Mouse (Mus musculus) midbrain, embryonic 15.5 days (tissue): ENCODE data around the gene Ostn. TPM values are rescaled to one million over a fixed set of nuclear protein-coding genes. Genes with fewer than 3 reads are reported as not detected.
A peak's percentile ranks its signal among the peaks of the same experiment; 100 is the strongest.

ENCODE experiments used
- ATAC-seq: fragments of 200-750 bp; cut with Nextera tagmentation; replicated peaks from 2 replicates; pipeline ENCODE4 v1.8.0; 2017; ENCODE audit warnings: moderate TSS enrichment
- H3K27ac ChIP-seq: fragments of 300-500 bp; sonication (generic); 2 replicates; pipeline ENCODE4 v1.5.1; 2015; ENCODE audit warnings: mild to moderate bottlenecking, inconsistent platforms
- H3K27me3 ChIP-seq: fragments of 300-500 bp; sonication (generic); replicated peaks from 2 replicates; pipeline ENCODE4 v1.6.1; 2015; ENCODE audit warnings: inconsistent platforms
- H3K36me3 ChIP-seq: fragments of 300-500 bp; sonication (generic); replicated peaks from 2 replicates; pipeline ENCODE4 v1.6.1; 2015; ENCODE audit warnings: inconsistent platforms
- H3K4me1 ChIP-seq: fragments of 300-500 bp; sonication (generic); 2 replicates; pipeline ENCODE4 v1.6.1; 2015; ENCODE audit warnings: inconsistent platforms
- H3K4me2 ChIP-seq: fragments of 300-500 bp; sonication (generic); 2 replicates; pipeline ENCODE4 v1.6.1; 2015; ENCODE audit warnings: inconsistent platforms, mild to moderate bottlenecking, moderate library complexity
- H3K4me3 ChIP-seq: fragments of 300-500 bp; sonication (generic); 2 replicates; pipeline ENCODE4 v1.5.1; 2015; ENCODE audit warnings: mild to moderate bottlenecking, inconsistent platforms
- H3K9ac ChIP-seq: fragments of 300-500 bp; sonication (generic); 2 replicates; pipeline ENCODE4 v1.6.1; 2015; ENCODE audit warnings: mild to moderate bottlenecking, inconsistent platforms
- H3K9me3 ChIP-seq: fragments of 300-500 bp; sonication (generic); 2 replicates; pipeline ENCODE4 v1.6.1; 2016; ENCODE audit warnings: inconsistent platforms
- WGBS: fragments of 180-500 bp; shearing (Covaris S2); methylation state at CpG from one replicate; pipeline ENCODE4 v1.1.7; 2015; ENCODE audit warnings: mixed read lengths; 5-methylcytosine and 5-hydroxymethylcytosine counted together
- polyA plus RNA-seq: library from polyadenylated mRNA; unstranded; fragments of >200 nt; fragmentation: Nextera tagmentation; extraction: Ambion mirVana; gene quantifications from 2 replicates; pipeline ENCODE4 v1.2.1, GENCODE M21; 2015

The Ostn gene
- polyA plus RNA-seq, 1 experiment from 2014 or later, result not detected

- H3K36me3 ChIP-seq, result no peaks in the 10 kb centered on the region
- 96% methylated on average over 1 of the region's 1 CpGs for WGBS
- no peaks in the 10 kb centered on the region for H3K27me3 ChIP-seq
- H3K9ac ChIP-seq, result no peak overlapping the region
- no peak overlapping the region for H3K4me3 ChIP-seq
- H3K9me3 ChIP-seq, result no peaks in the 10 kb centered on the region
- H3K4me1 ChIP-seq, result no peaks in the 10 kb centered on the region
- no peak overlapping the region for H3K27ac ChIP-seq
- H3K4me2 ChIP-seq, result no peak overlapping the region
- ATAC-seq, result no peak
Observed at GRCm38 (mm10) chr16:27360059-27360458, 52.8 kb downstream of the Ostn start.

GRCm38 (mm10) chr16:27370191-27370590, 62.9 kb downstream of the Ostn start, which contains the start of gene Uts2b:
Gene Uts2b, minus strand, starts transcription at chr16:27370239.
- Histone ChIP-seq H3K27me3 (no peaks in the 10 kb centered on the region), H3K27ac (no peak within 1 kb of the TSS), H3K4me2 (no peak within 1 kb of the TSS), H3K36me3 (no peaks in the 10 kb centered on the region), H3K9me3 (no peaks in the 10 kb centered on the region), H3K4me1 (no peaks in the 10 kb centered on the region), H3K9ac (no peak within 1 kb of the TSS), H3K4me3 (no peak within 1 kb of the TSS)
- no peak for ATAC-seq
- 82% methylated on average over 8 of the region's 8 CpGs for WGBS

GRCm38 (mm10) chr16:27370700-27371099, 63.4 kb downstream of the Ostn start:
- WGBS, result 79% methylated on average over 2 of the region's 2 CpGs
- ATAC-seq, result no peak

GRCm38 (mm10) chr16:27374139-27374538, 66.8 kb downstream of the Ostn start:
- H3K4me2 ChIP-seq, result no peak overlapping the region
- no peak overlapping the region for H3K27ac ChIP-seq
- H3K4me1 ChIP-seq, result no peaks in the 10 kb centered on the region
- no peak for ATAC-seq
- no peaks in the 10 kb centered on the region for H3K27me3 ChIP-seq
- H3K9ac ChIP-seq, result no peak overlapping the region
- H3K9me3 ChIP-seq, result no peaks in the 10 kb centered on the region
- no peak overlapping the region for H3K4me3 ChIP-seq
- no peaks in the 10 kb centered on the region for H3K36me3 ChIP-seq
- 81% methylated on average over 3 of the region's 3 CpGs for WGBS

More at GRCm38 (mm10) chr16:27370700-27371099, 63.4 kb downstream of the Ostn start:
- H3K9ac ChIP-seq, result no peak overlapping the region
- H3K4me2 ChIP-seq, result no peak overlapping the region
- no peaks in the 10 kb centered on the region for H3K27me3 ChIP-seq
- no peaks in the 10 kb centered on the region for H3K36me3 ChIP-seq
- no peak overlapping the region for H3K27ac ChIP-seq
- no peaks in the 10 kb centered on the region for H3K9me3 ChIP-seq
- no peak overlapping the region for H3K4me3 ChIP-seq
- H3K4me1 ChIP-seq, result no peaks in the 10 kb centered on the region

GRCm38 (mm10) chr16:27375318-27375717, 68.0 kb downstream of the Ostn start:
- WGBS, result 89% methylated on average over 2 of the region's 2 CpGs
- no peak for ATAC-seq
- no peaks in the 10 kb centered on the region for H3K36me3 ChIP-seq
- no peak overlapping the region for H3K9ac ChIP-seq
- H3K27me3 ChIP-seq, result no peaks in the 10 kb centered on the region
- no peak overlapping the region for H3K27ac ChIP-seq
- no peaks in the 10 kb centered on the region for H3K9me3 ChIP-seq
- H3K4me2 ChIP-seq, result no peak overlapping the region
- H3K4me3 ChIP-seq, result no peak overlapping the region
- H3K4me1 ChIP-seq, result no peaks in the 10 kb centered on the region

GRCm38 (mm10) chr16:27376556-27376955, 69.3 kb downstream of the Ostn start:
- Histone ChIP-seq H3K9me3 (no peaks in the 10 kb centered on the region), H3K9ac (no peak overlapping the region), H3K27me3 (no peaks in the 10 kb centered on the region), H3K36me3 (no peaks in the 10 kb centered on the region), H3K4me1 (no peaks in the 10 kb centered on the region), H3K27ac (no peak overlapping the region), H3K4me2 (no peak overlapping the region), H3K4me3 (no peak overlapping the region)
- ATAC-seq, result no peak

- Histone ChIP-seq H3K9me3 (no peaks in the 10 kb centered on the region), H3K4me3 (no peak overlapping the region), H3K4me1 (no peaks in the 10 kb centered on the region; the same call in 1 of the 2 replicates), H3K27ac (no peak overlapping the region), H3K27me3 (no peaks in the 10 kb centered on the region), H3K4me2 (no peak overlapping the region), H3K9ac (no peak overlapping the region), H3K36me3 (no peaks in the 10 kb centered on the region)
- WGBS, result 84% methylated on average over 4 of the region's 4 CpGs
- no peak for ATAC-seq
Observed at GRCm38 (mm10) chr16:27382217-27382616, 74.9 kb downstream of the Ostn start.

- Histone ChIP-seq H3K27ac (no peak overlapping the region), H3K27me3 (no peaks in the 10 kb centered on the region), H3K4me3 (no peak overlapping the region), H3K9ac (no peak overlapping the region), H3K4me2 (no peak overlapping the region), H3K9me3 (no peaks in the 10 kb centered on the region), H3K36me3 (no peaks in the 10 kb centered on the region), H3K4me1 (peaks cover 10% of the 10 kb centered on the region)
- no peak for ATAC-seq
- 60% methylated on average over 4 of the region's 4 CpGs for WGBS
Observed at GRCm38 (mm10) chr16:27384893-27385603, 77.8 kb downstream of the Ostn start.

GRCm38 (mm10) chr16:27385649-27386048, 78.4 kb downstream of the Ostn start:
- H3K4me1 ChIP-seq, result peaks cover 16% of the 10 kb centered on the region
- H3K36me3 ChIP-seq, result no peaks in the 10 kb centered on the region
- no peaks in the 10 kb centered on the region for H3K27me3 ChIP-seq
- ATAC-seq, result no peak
- no peaks in the 10 kb centered on the region for H3K9me3 ChIP-seq
- H3K27ac ChIP-seq, result no peak overlapping the region
- no peak overlapping the region for H3K4me3 ChIP-seq
- no peak overlapping the region for H3K9ac ChIP-seq
- no peak overlapping the region for H3K4me2 ChIP-seq
- 84% methylated on average over 1 of the region's 1 CpGs for whole genome bisulfite sequencing

GRCm38 (mm10) chr16:27386850-27387407, 79.6 kb downstream of the Ostn start:
- Histone ChIP-seq H3K9me3 (no peaks in the 10 kb centered on the region), H3K4me2 (no peak overlapping the region), H3K4me3 (no peak overlapping the region), H3K27me3 (no peaks in the 10 kb centered on the region), H3K4me1 (peaks cover 27% of the 10 kb centered on the region), H3K27ac (no peak overlapping the region), H3K9ac (no peak overlapping the region), H3K36me3 (no peaks in the 10 kb centered on the region)
- no peak for ATAC-seq
- 83% methylated on average over 4 of the region's 4 CpGs for WGBS

- peak overlapping the region; percentile 81 for H3K4me3 ChIP-seq
- H3K36me3 ChIP-seq, result no peaks in the 10 kb centered on the region
- H3K4me2 ChIP-seq, result peak overlapping the region; percentile 76
- H3K9me3 ChIP-seq, result no peaks in the 10 kb centered on the region
- peak overlapping the region; percentile 96 for H3K27ac ChIP-seq
- H3K9ac ChIP-seq, result peak overlapping the region; percentile 90
- 40% methylated on average over 12 of the region's 12 CpGs for WGBS
- ATAC-seq, result peak; percentile 6; the same call in 1 of the 2 replicates
- peaks cover 33% of the 10 kb centered on the region for H3K4me1 ChIP-seq
- no peaks in the 10 kb centered on the region for H3K27me3 ChIP-seq
Observed at GRCm38 (mm10) chr16:27387634-27388611, 80.6 kb downstream of the Ostn start.

GRCm38 (mm10) chr16:27388761-27389451, 81.6 kb downstream of the Ostn start, which contains the start of gene Ccdc50:
Gene Ccdc50, plus strand, starts transcription at chr16:27388869.
- H3K4me3 ChIP-seq, result peak within 1 kb of the TSS; percentile 81
- H3K9me3 ChIP-seq, result no peaks in the 10 kb centered on the region
- under 1% methylated on average over 68 of the region's 69 CpGs for WGBS
- H3K36me3 ChIP-seq, result no peaks in the 10 kb centered on the region
- peaks cover 33% of the 10 kb centered on the region for H3K4me1 ChIP-seq
- peak within 1 kb of the TSS; percentile 76 for H3K4me2 ChIP-seq
- H3K27ac ChIP-seq, result peak within 1 kb of the TSS; percentile 96
- peak; percentile 97 for ATAC-seq
- H3K27me3 ChIP-seq, result no peaks in the 10 kb centered on the region
- H3K9ac ChIP-seq, result peak within 1 kb of the TSS; percentile 90
